In genomic region chr4:128950461-128950860, GRCm38 (mm10) we compare ENCODE assay signal across 9 mouse cellular contexts. TPM values are rescaled to one million over a fixed set of nuclear protein-coding genes. Genes with fewer than 3 reads are reported as not detected.
DNase-seq lines count a peak whose midpoint lies in the region; ATAC-seq and TF ChIP-seq lines count a peak whose summit lies in the region.
"Had no signal": no experiment of that assay in that cellular context is flagged by ENCODE, and none has a peak within 500 bp of the region (broad histone marks: within the 10 kb centered on the region; RNA-seq: fewer than 3 reads in every experiment).

No protein-coding gene starts in this region.

- no peak overlapping the region for H3K4me2 ChIP-seq in kidney, embryonic 16.5 days (replicated peaks; ENCODE audit: low read depth, low read length)
- H3K4me2 ChIP-seq: limb, embryonic 12.5 days had no signal

- no peaks in the 10 kb centered on the region for H3K9me3 ChIP-seq in kidney, embryonic 16.5 days (ENCODE audit: low read length)
- H3K9me3 ChIP-seq: limb, embryonic 12.5 days had no signal

- ATAC-seq in kidney, embryonic 16.5 days (ENCODE audit: low FRiP score, low TSS enrichment), result no peak

- no peaks in the 10 kb centered on the region for H3K4me1 ChIP-seq in kidney, embryonic 16.5 days (ENCODE audit: insufficient read depth, low read length)

- H3K4me3 ChIP-seq in gastrocnemius, adult 2 months, result no peak overlapping the region
- no peak overlapping the region for H3K4me3 ChIP-seq in kidney, embryonic 16.5 days (ENCODE audit: low read length)
- H3K4me3 ChIP-seq: limb, embryonic 12.5 days had no signal

- no peak overlapping the region for H3K27ac ChIP-seq in gastrocnemius, adult 2 months
- H3K27ac ChIP-seq in kidney, embryonic 16.5 days (ENCODE audit: low read length), result no peak overlapping the region
- H3K27ac ChIP-seq: limb, embryonic 12.5 days had no signal

- H3K27me3 ChIP-seq in kidney, embryonic 16.5 days (ENCODE audit: insufficient read depth, low read length), result no peaks in the 10 kb centered on the region
- H3K27me3 ChIP-seq: limb, embryonic 12.5 days had no signal

- H3K36me3 ChIP-seq in kidney, embryonic 16.5 days (ENCODE audit: insufficient read depth, low read length), result no peaks in the 10 kb centered on the region
- H3K36me3 ChIP-seq: limb, embryonic 12.5 days had no signal

- peak; percentile 43 for DNase-seq in gastrocnemius, adult 2 months
- no peak for DNase-seq in gastrocnemius, postnatal 10 days
- peak; percentile 83 for DNase-seq in kidney, adult 9 months
- DNase-seq in adipocyte (ENCODE audit: low spot score), result peak; percentile 80
- peak; percentile 26 to 38 for DNase-seq in heart, postnatal 36 days
- DNase-seq in neural tube, embryonic 10.5 days (ENCODE audit: extremely low spot score, low spot score), result no peak
- DNase-seq in frontal cortex, postnatal 14 days (ENCODE audit: low spot score in 2 of 2), result no peak

- intact Hi-C loops in gastrocnemius, adult 2 months (cut with DNase I), result no loop called here
- intact Hi-C loops in heart, postnatal 36 days (cut with DNase I), result no loop called here

- WGBS in kidney, embryonic 16.5 days, result 87% methylated on average over 5 of the region's 5 CpGs

- no peak overlapping the region for H3K9ac ChIP-seq in kidney, embryonic 16.5 days (replicated peaks; ENCODE audit: low read length)
- H3K9ac ChIP-seq: limb, embryonic 12.5 days had no signal

- no peak for TF ChIP-seq CTCF in gastrocnemius, adult 2 months (IDR thresholded peaks at IDR 0.05)

RNA-seq across cellular contexts. Expression of gene Azin2, which starts 11.8 kb away (rescaled TPM):
- total RNA-seq in gastrocnemius, adult 2 months (2021), result 1 to 10 TPM; 1.2 to 2.2 TPM
- total RNA-seq in gastrocnemius, postnatal 10 days (2021), result 1 to 10 TPM; 3.2 to 3.9 TPM
- 21.7 and 26.3 TPM in 2 replicates for polyA plus RNA-seq in kidney, embryonic 16.5 days (2015; fragmentation: Nextera tagmentation; extraction: Ambion mirVana)
- 1 to 10 TPM; 2.4 to 3.0 TPM for total RNA-seq in heart, postnatal 36 days (2021)

RNA-seq across cellular contexts. Expression of gene Ak2, which starts 41.3 kb away (rescaled TPM):
- 10 to 100 TPM; 27.8 to 31.3 TPM for total RNA-seq in gastrocnemius, adult 2 months (2021)
- total RNA-seq in gastrocnemius, postnatal 10 days (2021), result 10 to 100 TPM; 47.7 to 55.3 TPM
- polyA plus RNA-seq in kidney, embryonic 16.5 days (2015; fragmentation: Nextera tagmentation; extraction: Ambion mirVana), result 226 and 238 TPM in 2 replicates
- total RNA-seq in heart, postnatal 36 days (2021), result 10 to 100 TPM; 67.6 to 71.0 TPM

Comparison
In these comparisons a context has a peak if more than half of its experiments do, and no peak if none do; other contexts are left out.
1. DNase-seq: peak in gastrocnemius, adult 2 months (single experiment), kidney, adult 9 months (single experiment), adipocyte (single experiment) and heart, postnatal 36 days (2 of 2); none in gastrocnemius, postnatal 10 days (single experiment), neural tube, embryonic 10.5 days (single experiment) and frontal cortex, postnatal 14 days (0 of 2).